Mouse (Mus musculus): Measurements from ENCODE around the gene Phactr1. TPM values are rescaled to one million over a fixed set of nuclear protein-coding genes. Genes with fewer than 3 reads are reported as not detected.

Phactr1 gene
- polyA plus RNA-seq, 1 experiment from 2014 or later: 7.5 TPM

DNA sequence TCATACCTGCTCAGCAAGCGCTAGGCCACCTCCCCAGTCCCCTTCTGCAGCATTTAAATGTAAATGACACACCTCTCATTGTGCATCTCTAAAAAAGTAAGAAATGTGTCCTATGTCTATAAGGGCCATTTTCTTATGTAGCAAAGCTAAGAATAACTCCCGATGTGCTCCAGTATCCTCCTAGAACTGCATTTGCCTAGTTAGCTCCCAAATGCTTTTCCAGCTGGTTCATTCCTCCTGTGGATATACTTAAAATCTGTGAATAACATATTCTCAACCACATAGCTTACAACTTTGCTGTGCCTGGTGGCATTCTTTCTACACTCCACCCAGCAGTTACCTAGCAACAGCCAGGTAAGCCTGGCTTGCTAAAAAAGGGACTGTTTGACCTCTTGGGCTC, 349.8 kb downstream of the Phactr1 start:
- Histone ChIP-seq H3K9ac (no peak overlapping the region), H3K27ac (no peak overlapping the region), H3K36me3 (no peaks in the 10 kb centered on the region), H3K27me3 (replicated peaks) (no peaks in the 10 kb centered on the region), H3K4me2 (replicated peaks) (no peak overlapping the region), H3K4me1 (replicated peaks) (no peaks in the 10 kb centered on the region), H3K9me3 (no peaks in the 10 kb centered on the region), H3K4me3 (replicated peaks) (no peak overlapping the region)
- ATAC-seq: no peak
- 81% methylated on average over 2 of the region's 2 CpGs for WGBS

DNA sequence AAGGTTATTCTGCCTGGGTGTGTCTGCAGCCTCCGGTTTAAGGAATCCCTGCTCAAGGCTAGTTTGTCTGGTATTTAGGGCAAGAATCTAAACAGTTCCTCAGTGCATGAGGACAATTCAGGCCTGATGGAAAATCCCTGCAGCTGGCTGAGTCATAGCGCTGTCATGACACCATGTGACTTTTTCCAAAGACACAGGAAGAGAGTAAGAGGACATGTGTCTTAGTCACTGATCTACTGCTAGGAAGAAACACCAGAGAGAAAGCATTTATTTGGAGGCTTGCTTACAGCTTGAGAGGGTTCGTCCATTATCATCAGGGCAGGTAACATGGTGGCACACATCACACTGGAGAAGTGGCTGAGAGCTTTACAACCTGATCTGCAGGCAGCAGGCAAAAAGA, 352.0 kb downstream of the Phactr1 start:
- no peak overlapping the region for H3K27ac ChIP-seq
- 83% methylated on average over 3 of the region's 3 CpGs for WGBS
- H3K4me3 ChIP-seq (replicated peaks): no peak overlapping the region
- no peaks in the 10 kb centered on the region for H3K9me3 ChIP-seq
- H3K36me3 ChIP-seq: no peaks in the 10 kb centered on the region
- H3K27me3 ChIP-seq (replicated peaks): no peaks in the 10 kb centered on the region
- ATAC-seq: no peak
- H3K4me1 ChIP-seq (replicated peaks): no peaks in the 10 kb centered on the region
- no peak overlapping the region for H3K4me2 ChIP-seq (replicated peaks)
- no peak overlapping the region for H3K9ac ChIP-seq

- H3K27ac ChIP-seq: no peak overlapping the region
- WGBS: 71% methylated on average over 6 of the region's 6 CpGs
- no peak for ATAC-seq
Observed at GRCm38 (mm10) chr13:43036510-43036909, 356.1 kb downstream of the Phactr1 start.

DNA sequence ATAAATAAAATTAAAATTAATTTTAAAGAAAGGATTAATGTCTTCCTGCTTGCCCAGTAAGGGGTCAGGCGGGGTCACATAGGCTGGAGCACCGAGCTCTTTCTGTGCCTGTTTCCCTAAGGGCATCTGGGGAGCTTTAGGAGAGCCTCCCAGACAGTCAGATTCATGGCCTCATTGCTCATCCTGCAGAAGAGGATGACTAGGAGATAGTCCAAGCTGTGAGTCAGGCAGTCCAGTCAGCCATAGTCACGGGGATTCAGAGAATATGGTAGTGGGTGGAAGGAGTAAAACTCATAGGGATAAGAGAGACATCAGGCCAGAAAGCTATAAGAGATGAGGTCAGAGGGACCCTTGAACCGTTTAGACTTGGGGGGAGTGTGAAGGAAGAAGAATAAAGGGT, 362.3 kb downstream of the Phactr1 start:
- Histone ChIP-seq H3K4me1 (replicated peaks) (no peaks in the 10 kb centered on the region), H3K36me3 (no peaks in the 10 kb centered on the region), H3K27ac (no peak overlapping the region), H3K9me3 (no peaks in the 10 kb centered on the region), H3K4me2 (replicated peaks) (no peak overlapping the region), H3K4me3 (replicated peaks) (no peak overlapping the region), H3K27me3 (replicated peaks) (no peaks in the 10 kb centered on the region), H3K9ac (no peak overlapping the region)
- 70% methylated on average over 4 of the region's 4 CpGs for WGBS
- ATAC-seq: no peak

More at GRCm38 (mm10) chr13:43036510-43036909, 356.1 kb downstream of the Phactr1 start:
- Histone ChIP-seq H3K9me3 (no peaks in the 10 kb centered on the region), H3K27me3 (replicated peaks) (no peaks in the 10 kb centered on the region), H3K4me1 (replicated peaks) (no peaks in the 10 kb centered on the region), H3K4me3 (replicated peaks) (no peak overlapping the region), H3K9ac (no peak overlapping the region), H3K36me3 (no peaks in the 10 kb centered on the region), H3K4me2 (replicated peaks) (no peak overlapping the region)

GRCm38 (mm10) chr13:43048553-43048952, 368.1 kb downstream of the Phactr1 start:
- WGBS: 55% methylated on average over 3 of the region's 3 CpGs
- Histone ChIP-seq H3K4me3 (replicated peaks) (no peak overlapping the region), H3K36me3 (no peaks in the 10 kb centered on the region), H3K4me2 (replicated peaks) (no peak overlapping the region), H3K9ac (no peak overlapping the region), H3K9me3 (no peaks in the 10 kb centered on the region), H3K27me3 (replicated peaks) (no peaks in the 10 kb centered on the region), H3K27ac (no peak overlapping the region), H3K4me1 (replicated peaks) (no peaks in the 10 kb centered on the region)
- ATAC-seq: no peak

GRCm38 (mm10) chr13:43053201-43053600, 372.8 kb downstream of the Phactr1 start:
- Histone ChIP-seq H3K36me3 (no peaks in the 10 kb centered on the region), H3K4me1 (replicated peaks) (no peaks in the 10 kb centered on the region), H3K9me3 (no peaks in the 10 kb centered on the region), H3K9ac (no peak overlapping the region), H3K27me3 (replicated peaks) (no peaks in the 10 kb centered on the region), H3K4me3 (replicated peaks) (no peak overlapping the region), H3K27ac (no peak overlapping the region), H3K4me2 (replicated peaks) (no peak overlapping the region)
- no peak for ATAC-seq
- 84% methylated on average over 1 of the region's 1 CpGs for WGBS

DNA sequence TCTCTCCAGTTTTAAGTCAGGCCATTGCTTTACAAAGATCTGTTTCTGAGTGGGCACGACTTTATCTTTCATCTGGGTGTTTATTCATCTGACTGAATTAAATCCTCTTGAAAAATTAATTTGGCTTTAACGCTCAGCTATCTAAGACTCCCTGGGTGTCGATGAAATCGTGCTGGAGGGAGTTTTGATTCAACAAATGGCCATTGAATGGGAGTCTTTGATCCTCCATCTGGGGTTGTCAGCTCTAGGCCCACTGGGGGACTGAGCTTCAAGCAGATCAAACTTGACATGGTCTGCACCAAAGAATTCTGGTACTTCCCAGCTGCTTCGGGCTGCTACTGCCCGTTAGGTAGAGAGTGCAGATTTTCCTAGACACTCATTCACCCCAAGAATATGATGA, 374.7 kb downstream of the Phactr1 start:
- no peaks in the 10 kb centered on the region for H3K27me3 ChIP-seq (replicated peaks)
- H3K4me3 ChIP-seq (replicated peaks): no peak overlapping the region
- no peak overlapping the region for H3K9ac ChIP-seq
- H3K4me1 ChIP-seq (replicated peaks): no peaks in the 10 kb centered on the region
- 74% methylated on average over 6 of the region's 6 CpGs for WGBS
- no peak overlapping the region for H3K4me2 ChIP-seq (replicated peaks)
- H3K36me3 ChIP-seq: no peaks in the 10 kb centered on the region
- no peak overlapping the region for H3K27ac ChIP-seq
- no peak for ATAC-seq
- no peaks in the 10 kb centered on the region for H3K9me3 ChIP-seq

GRCm38 (mm10) chr13:43057104-43057503, 376.7 kb downstream of the Phactr1 start:
- ATAC-seq: no peak
- no peaks in the 10 kb centered on the region for H3K27me3 ChIP-seq (replicated peaks)
- WGBS: 92% methylated on average over 2 of the region's 2 CpGs
- H3K4me2 ChIP-seq (replicated peaks): no peak overlapping the region
- no peak overlapping the region for H3K4me3 ChIP-seq (replicated peaks)
- no peaks in the 10 kb centered on the region for H3K4me1 ChIP-seq (replicated peaks)
- H3K9me3 ChIP-seq: no peaks in the 10 kb centered on the region
- H3K27ac ChIP-seq: no peak overlapping the region
- H3K9ac ChIP-seq: no peak overlapping the region
- H3K36me3 ChIP-seq: no peaks in the 10 kb centered on the region

GRCm38 (mm10) chr13:43063355-43063754, 382.9 kb downstream of the Phactr1 start:
- Histone ChIP-seq H3K4me1 (replicated peaks) (no peaks in the 10 kb centered on the region), H3K4me3 (replicated peaks) (no peak overlapping the region), H3K27me3 (replicated peaks) (no peaks in the 10 kb centered on the region), H3K36me3 (no peaks in the 10 kb centered on the region), H3K9me3 (no peaks in the 10 kb centered on the region), H3K27ac (no peak overlapping the region), H3K4me2 (replicated peaks) (no peak overlapping the region), H3K9ac (no peak overlapping the region)
- no peak for ATAC-seq
- WGBS: 75% methylated on average over 4 of the region's 4 CpGs

- Histone ChIP-seq H3K36me3 (no peaks in the 10 kb centered on the region), H3K4me3 (replicated peaks) (no peak overlapping the region), H3K9me3 (no peaks in the 10 kb centered on the region), H3K9ac (no peak overlapping the region), H3K4me2 (replicated peaks) (no peak overlapping the region), H3K4me1 (replicated peaks) (no peaks in the 10 kb centered on the region), H3K27ac (no peak overlapping the region), H3K27me3 (replicated peaks) (no peaks in the 10 kb centered on the region)
- no peak for ATAC-seq
- 78% methylated on average over 8 of the region's 8 CpGs for WGBS
Observed at GRCm38 (mm10) chr13:43068716-43069265, 388.4 kb downstream of the Phactr1 start.

- Histone ChIP-seq H3K4me3 (replicated peaks) (no peak overlapping the region), H3K4me2 (replicated peaks) (no peak overlapping the region), H3K4me1 (replicated peaks) (no peaks in the 10 kb centered on the region), H3K27me3 (replicated peaks) (no peaks in the 10 kb centered on the region), H3K9ac (no peak overlapping the region), H3K27ac (no peak overlapping the region), H3K36me3 (no peaks in the 10 kb centered on the region), H3K9me3 (no peaks in the 10 kb centered on the region)
- no peak for ATAC-seq
- 71% methylated on average over 4 of the region's 4 CpGs for WGBS
Observed at GRCm38 (mm10) chr13:43070496-43070895, 390.1 kb downstream of the Phactr1 start.

- Histone ChIP-seq H3K4me1 (replicated peaks) (no peaks in the 10 kb centered on the region), H3K4me2 (replicated peaks) (no peak overlapping the region), H3K36me3 (no peaks in the 10 kb centered on the region), H3K27ac (no peak overlapping the region), H3K9me3 (no peaks in the 10 kb centered on the region), H3K4me3 (replicated peaks) (no peak overlapping the region), H3K27me3 (replicated peaks) (no peaks in the 10 kb centered on the region), H3K9ac (no peak overlapping the region)
- 94% methylated on average over 2 of the region's 2 CpGs for WGBS
- no peak for ATAC-seq
Observed at GRCm38 (mm10) chr13:43070971-43071370, 390.5 kb downstream of the Phactr1 start.

GRCm38 (mm10) chr13:43075456-43075855, 395.0 kb downstream of the Phactr1 start:
- Histone ChIP-seq H3K27ac (no peak overlapping the region), H3K4me1 (replicated peaks) (no peaks in the 10 kb centered on the region), H3K9ac (no peak overlapping the region), H3K4me2 (replicated peaks) (no peak overlapping the region), H3K27me3 (replicated peaks) (no peaks in the 10 kb centered on the region), H3K36me3 (no peaks in the 10 kb centered on the region), H3K4me3 (replicated peaks) (no peak overlapping the region), H3K9me3 (no peaks in the 10 kb centered on the region)
- 77% methylated on average over 6 of the region's 6 CpGs for WGBS
- ATAC-seq: no peak

All from intestine, embryonic 15.5 days (tissue).